Mouse (Mus musculus) olfactory bulb, adult 2 months (tissue): ENCODE data around the gene Asgr1.

ENCODE experiments used
- CTCF ChIP-seq: fragments of 200-500 bp; IDR thresholded peaks from 2 replicates; pipeline ENCODE4 v1.5.1; 2012; ENCODE audit warnings: low read depth, mild to moderate bottlenecking, low read length, moderate library complexity; ENCODE audit not compliant: insufficient read depth
- POLR2A ChIP-seq: fragments of 200-500 bp; IDR thresholded peaks from 2 replicates; pipeline ENCODE4 v1.6.1; 2012; ENCODE audit warnings: mild to moderate bottlenecking, low read depth, low read length, moderate library complexity; ENCODE audit not compliant: insufficient read depth

- no peak for TF ChIP-seq CTCF
- no peak for TF ChIP-seq POLR2A
Observed at GRCm38 (mm10) chr11:70029829-70030550, 23.9 kb upstream of the Asgr1 start.
